Mouse (Mus musculus) left cerebral cortex, adult 18-20 months (tissue): ENCODE results near the gene Pdik1l. TPM values are rescaled to one million over a fixed set of nuclear protein-coding genes. Genes with fewer than 3 reads are reported as not detected.
A peak's percentile ranks its signal among the peaks of the same experiment; 100 is the strongest.

Experiments used
- DNase-seq, 2 experiments: peaks; one replicate each; pipeline ENCODE4 v3.0.0; 2021 to 2022; ENCODE audit warnings: low spot score in 2 of 2, mixed read lengths in 1 of 2
- total RNA-seq, 2 experiments: library from RNA; stranded (reverse); gene quantifications; 2 replicates each; pipeline ENCODE4 v1.2.3; 2021

Gene Pdik1l
- total RNA-seq, 2 experiments from 2014 or later = 18.7 to 24.4 TPM

- peak; percentile 45 to 67 for DNase-seq
Observed at GRCm38 (mm10) chr4:134263191-134263590, 24.5 kb downstream of the Pdik1l start.

- no peak for DNase-seq
Observed at GRCm38 (mm10) chr4:134258354-134258753, 29.3 kb downstream of the Pdik1l start.

DNA sequence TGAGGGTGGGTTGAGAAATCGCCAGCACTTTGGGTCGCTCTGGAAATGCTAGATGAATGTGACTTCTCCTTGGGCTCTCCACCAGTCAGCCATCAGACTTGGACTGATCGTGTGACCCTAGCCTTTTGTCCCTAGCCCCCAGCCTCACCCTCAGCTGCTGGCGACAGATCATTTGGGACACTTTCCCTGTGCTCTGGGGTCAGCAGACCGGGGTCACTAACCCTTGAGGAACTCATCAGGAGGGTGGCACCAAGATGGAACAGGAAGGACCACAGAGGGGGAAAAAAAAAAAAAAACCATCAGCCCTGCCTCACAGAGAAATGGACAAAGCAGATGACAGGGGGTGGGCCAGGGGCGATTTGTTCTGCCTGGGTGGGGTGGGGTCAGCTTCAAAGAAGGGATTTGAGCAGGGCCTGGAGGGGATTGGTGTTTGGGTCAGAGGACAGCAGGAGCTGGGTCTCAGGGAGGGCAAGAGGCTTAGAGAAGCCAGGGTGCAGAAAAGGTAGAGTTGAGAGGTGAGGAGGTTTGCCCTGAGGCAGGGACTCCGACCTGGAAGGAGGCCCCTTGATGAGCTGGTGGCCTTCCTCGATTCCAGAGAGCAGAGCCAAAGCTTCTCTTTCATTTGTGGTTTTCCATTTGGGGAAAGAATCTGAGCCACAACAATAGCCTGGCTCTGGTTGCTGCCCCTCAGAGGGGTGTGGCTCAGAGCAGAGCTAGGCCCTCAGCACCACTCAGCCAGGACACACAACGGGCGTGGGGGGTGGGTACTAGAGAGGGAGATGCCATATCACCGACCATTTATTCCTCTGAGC is 30.3 kb downstream of the Pdik1l start:
- DNase-seq = no peak

DNA sequence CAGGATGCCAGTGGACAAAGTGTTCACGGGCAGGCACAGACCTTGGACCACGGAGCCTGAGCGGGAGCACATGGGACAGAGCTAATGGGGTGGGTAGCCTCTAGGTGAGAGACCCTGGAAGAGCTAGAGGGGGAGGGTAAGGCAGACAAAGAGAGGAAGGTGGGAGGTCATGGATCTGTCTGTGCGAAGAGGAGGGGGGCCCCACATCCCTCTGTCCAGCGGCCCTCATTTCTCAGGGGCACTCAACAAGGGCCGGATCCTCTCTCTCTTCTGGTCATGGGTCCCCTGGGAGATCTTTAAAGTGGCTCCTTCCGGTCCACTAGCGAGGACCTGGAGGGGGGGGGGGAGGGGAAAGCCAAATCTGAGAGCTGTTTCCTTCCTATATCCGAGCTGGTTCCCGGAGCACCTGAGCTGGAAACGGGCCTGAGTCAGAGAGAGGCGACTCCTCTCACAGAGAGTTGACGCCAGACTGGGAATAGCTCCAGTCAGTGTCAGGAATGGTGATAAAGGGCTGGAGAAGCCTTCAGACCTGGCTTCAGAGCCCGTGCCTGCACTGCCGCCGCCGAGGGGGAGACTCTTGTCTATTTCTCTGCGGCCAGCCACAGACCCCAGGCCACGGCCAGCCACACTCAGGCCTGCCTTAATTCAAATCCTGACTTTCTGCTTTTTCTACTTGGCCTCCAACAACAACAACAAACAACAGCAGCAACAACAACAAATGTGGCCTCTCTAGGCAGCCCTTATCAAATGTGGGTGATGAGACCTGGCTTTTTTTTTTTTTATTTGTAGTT is 31.1 kb downstream of the Pdik1l start:
- DNase-seq = no peak

DNA sequence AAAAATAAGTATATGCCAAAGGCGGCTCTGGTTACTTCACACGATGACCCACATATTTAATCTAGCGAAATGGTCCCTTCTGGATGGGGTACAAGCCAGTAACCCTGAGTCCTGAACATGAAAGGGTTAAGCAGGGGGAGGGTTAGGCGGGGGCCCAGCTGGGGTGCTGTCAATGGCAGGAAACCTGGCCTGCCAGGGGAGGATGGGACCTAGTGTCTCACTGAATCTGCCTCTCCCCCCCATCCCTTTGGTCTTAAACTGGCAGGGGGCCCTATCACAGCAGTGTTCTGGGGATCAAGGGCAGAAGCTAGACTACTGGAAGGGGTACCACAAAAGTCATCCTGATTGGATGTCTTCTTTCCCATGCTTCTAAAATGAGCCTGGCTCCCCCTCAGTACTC is 31.8 kb downstream of the Pdik1l start:
- no peak for DNase-seq

DNA sequence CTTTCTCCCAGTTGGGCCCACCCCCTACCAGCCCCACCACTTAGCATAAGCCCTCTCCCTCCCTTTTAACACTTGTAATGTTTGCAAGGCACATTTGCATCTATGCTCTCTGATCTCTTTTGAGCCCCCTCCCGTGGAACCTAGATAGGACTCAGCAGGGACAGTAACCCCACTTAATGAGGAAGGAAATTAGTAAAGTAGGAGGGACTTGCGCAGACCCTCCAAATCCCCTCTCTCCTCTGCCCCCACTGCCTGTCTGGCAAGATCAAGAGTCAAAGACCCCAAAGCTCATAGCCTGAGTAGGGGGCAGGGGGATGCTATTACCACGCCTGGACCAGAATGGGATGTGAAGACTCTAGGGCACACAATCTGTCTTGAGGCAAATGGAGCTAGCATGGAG is 32.9 kb downstream of the Pdik1l start:
- DNase-seq = no peak

- DNase-seq = no peak
Observed at GRCm38 (mm10) chr4:134253722-134254324, 33.9 kb downstream of the Pdik1l start, which contains the start of gene Grrp1. TSS of gene Grrp1 (minus strand) at chr4:134254106.

DNA sequence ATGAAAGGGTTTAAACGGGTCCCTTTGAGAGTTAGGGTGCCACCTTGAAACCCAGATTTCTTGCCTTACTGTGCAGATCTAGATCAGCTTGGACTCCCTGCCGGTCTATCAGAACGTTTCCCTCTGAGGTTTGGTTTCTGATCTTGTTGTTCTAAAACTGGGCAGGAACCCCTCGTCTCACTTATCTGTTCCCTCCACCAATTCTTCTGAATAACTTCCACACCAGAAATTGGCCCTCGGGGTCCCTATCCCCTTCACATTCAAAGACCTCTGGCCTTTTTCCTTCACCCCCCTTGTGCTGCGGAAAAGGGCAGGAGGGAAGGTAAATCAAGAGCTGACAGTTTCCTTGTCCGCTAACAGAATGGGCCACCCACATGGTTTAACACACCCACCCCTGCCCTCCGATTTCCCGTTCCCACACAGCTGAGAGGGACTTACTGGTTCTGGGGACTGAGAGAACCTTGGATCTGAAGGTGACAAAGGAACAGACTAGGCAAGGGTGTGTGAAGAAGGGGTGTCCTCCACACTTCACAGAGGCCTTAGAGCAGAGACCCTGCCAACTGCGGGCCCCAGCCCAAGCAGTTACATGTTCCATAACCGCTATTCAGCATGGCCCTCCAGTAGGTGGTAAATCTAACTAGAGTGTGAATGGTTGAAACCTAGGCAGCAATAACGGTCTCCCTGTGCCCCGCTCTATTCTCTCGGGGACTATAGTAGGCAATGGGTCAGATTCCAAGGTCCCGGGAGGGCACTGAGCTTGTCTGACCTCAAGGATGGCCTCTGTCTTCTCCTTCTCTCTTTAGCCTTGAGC is 34.6 kb downstream of the Pdik1l start:
- DNase-seq = no peak

- DNase-seq = no peak
Observed at GRCm38 (mm10) chr4:134252131-134252910, 35.4 kb downstream of the Pdik1l start.

- DNase-seq = peak; percentile 31 to 62
Observed at GRCm38 (mm10) chr4:134251241-134252130, 36.2 kb downstream of the Pdik1l start.

- DNase-seq = peak in 1 of 2 experiments; percentile 49
Observed at GRCm38 (mm10) chr4:134250930-134251240, 36.8 kb downstream of the Pdik1l start.

- no peak for DNase-seq
Observed at GRCm38 (mm10) chr4:134250116-134250929, 37.4 kb downstream of the Pdik1l start.

DNA sequence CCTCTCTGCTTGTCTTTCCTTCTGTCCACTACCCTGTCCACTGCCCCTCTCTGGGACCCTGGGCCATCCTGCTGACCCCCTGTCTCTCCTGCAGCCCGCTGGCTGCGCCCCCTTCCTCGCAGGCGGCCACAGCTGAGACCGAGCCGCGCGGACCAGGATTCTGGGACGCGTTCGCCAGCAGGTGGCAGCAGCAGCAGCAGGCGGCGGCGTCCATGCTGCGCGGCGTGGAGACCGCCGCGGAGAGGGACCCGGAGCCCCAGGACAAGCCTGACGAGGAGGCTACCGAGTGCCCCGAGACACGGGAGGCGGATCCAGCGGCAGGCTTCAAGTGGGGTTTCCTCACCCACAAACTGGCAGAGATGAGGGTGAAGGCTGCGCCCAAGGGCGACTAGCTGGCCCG is 38.0 kb downstream of the Pdik1l start:
- peak; percentile 74 to 76 for DNase-seq

DNA sequence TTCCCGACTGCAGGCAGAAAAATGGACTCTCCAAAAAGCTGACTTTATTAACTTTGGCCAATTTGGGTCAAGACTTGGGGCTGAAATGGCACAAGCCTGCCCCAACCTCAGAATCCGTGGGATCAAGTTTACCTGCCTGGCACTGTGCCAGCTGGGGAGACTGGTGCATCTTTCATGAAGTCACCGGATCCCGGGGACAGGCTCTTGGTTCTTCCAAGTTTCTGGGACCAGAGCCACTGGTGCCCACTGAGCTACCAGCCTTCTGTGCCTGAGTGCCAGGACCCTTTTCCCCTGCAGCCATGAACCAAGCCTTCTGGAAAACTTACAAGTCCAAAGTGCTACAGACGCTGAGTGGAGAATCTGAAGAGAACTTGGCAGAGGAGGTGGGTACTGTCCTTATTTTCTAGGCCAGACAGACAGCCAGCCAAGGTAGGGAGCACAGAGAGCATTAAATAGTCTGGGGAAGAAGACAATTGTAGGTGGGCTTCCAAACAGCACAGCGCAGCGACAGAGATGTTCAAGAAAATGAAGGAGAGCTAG is 40.9 kb downstream of the Pdik1l start, which contains the start of gene Gm30191:
TSS of gene Gm30191 (plus strand) at position 217 of the 540 bp plus-strand sequence.
- no peak for DNase-seq

DNA sequence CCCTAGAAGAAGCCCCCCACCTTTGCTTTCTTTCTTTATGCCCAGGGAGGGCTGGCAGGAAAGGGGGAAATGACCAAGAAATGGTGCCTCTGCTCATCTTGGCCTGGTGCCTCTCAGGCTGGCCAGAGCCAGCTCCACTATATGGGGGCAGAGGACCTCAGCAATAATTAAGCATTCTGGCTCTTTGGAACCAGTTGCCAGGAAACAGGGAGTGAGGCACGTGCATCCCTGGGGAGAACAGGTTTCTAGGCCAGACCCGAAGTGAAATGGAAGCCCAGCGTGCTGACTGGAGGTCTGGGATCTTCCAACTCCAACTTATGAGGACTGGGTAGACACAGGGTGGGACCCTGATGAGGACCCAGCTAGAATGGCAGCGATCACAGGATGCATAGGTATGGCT is 41.4 kb downstream of the Pdik1l start:
- no peak for DNase-seq

DNA sequence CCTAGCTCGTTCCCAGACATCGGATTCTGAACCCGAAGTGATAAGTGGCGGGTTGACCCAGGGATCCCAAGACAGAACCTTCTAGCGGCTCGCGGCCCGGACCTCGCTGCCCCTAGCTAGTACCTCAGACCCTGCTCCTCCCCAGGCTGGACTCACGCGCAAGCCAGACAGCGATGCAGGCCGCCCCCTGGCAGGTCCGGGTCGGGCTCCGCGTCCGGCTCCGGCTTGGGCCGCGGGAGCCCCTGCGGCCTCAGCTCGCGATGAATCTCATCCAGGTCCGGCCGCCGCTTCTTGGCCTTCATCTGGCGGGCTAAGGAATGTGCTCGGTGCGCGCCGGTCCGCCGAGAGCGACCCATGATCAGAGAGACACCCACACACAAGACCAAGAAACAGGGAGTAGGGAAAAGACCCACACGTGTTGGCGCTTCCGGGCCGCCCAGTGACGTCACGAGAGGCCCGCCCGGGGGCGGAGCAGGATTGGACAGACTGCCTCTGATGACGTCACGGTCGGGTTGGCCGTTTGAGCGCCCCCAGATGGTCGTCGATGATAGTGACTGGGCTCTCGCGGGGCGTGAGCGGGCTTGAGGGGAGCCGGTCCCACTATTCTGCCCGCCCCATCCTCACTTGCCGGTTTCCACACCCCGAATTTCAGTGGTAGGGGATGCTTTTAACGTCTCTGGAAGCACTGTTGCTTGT is 42.4 kb downstream of the Pdik1l start, which contains the start of gene Zfp593:
TSS of gene Zfp593 (minus strand) at position 445 of the 696 bp plus-strand sequence.
- peak; percentile 96 to 98 for DNase-seq

GRCm38 (mm10) chr4:134243516-134244250 is 44.0 kb downstream of the Pdik1l start, which contains the start of gene E130218I03Rik:
TSS of gene E130218I03Rik (plus strand) at chr4:134243662.
- DNase-seq = no peak
